8 mouse cellular contexts compared by ENCODE assay signal in the genomic region with DNA sequence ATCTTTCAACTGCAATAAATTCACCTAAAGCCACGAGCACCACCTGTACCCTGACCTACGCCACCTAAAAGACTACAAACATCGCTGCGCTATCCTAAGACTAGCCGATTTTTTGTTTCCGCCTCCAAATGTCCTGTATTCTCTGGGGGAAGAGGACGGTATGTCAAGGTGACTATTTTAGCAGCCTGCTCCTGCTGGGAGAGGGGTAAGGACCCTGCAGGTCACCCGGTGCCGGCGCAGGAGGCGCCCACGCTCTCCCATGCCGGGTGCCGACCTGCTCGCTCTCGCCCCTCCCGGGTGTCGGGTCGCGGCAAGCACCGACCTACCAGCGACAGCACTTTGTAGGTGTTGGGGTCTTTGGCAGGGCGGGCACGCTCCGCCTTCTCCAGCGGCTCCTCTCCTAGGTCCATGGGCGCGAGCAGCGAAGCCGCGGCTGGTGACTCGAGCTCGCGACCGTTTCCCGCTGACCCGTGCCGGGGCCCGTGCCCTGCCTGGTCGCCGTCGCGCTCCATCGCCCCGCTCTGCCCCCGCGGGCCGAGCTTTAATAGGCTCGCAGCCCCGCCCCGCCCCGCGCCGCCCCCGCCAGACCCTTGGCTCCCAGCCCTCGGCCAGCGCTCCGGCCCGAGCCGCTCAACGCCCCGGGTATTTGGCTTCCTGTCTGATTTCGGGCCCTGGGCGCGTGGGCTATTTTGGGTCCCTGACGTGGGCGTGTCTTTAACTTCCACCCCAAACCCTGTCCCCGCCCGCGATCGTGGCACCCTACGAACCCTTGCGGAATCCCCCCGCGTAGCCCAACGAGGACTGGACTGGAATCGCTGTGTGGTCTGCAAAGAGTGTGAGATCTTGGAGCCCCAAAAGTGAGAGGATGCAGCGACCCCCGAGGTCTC. TPM values are rescaled to one million over a fixed set of nuclear protein-coding genes. Genes with fewer than 3 reads are reported as not detected.
A peak's percentile ranks its signal among the peaks of the same experiment; 100 is the strongest.
DNase-seq lines count a peak whose midpoint lies in the region; ATAC-seq and TF ChIP-seq lines count a peak whose summit lies in the region.

A gene (minus strand): TSS at position 680 of the 887 bp plus-strand sequence.

- H3K9me3 ChIP-seq in intestine, embryonic 14.5 days (ENCODE audit: control insufficient read depth, low read length) = no peaks in the 10 kb centered on the region
- no peaks in the 10 kb centered on the region for H3K9me3 ChIP-seq in midbrain, embryonic 15.5 days

- peak within 1 kb of the TSS; percentile 87 for H3K4me2 ChIP-seq in intestine, embryonic 14.5 days (ENCODE audit: low read length)
- H3K4me2 ChIP-seq in midbrain, embryonic 15.5 days = peak within 1 kb of the TSS; percentile 88

- no peak for TF ChIP-seq CTCF in cortical plate, adult 2 months (IDR thresholded peaks at IDR 0.05; ENCODE audit: extremely low read depth, insufficient read depth, low read length)

- peak; percentile 84 for ATAC-seq in intestine, embryonic 14.5 days (replicated peaks; ENCODE audit: low FRiP score, low TSS enrichment, low read depth)
- ATAC-seq in midbrain, embryonic 15.5 days (replicated peaks) = peak; percentile 87

- peaks cover 6% of the 10 kb centered on the region; the same call in 1 of the 2 replicates for H3K27me3 ChIP-seq in intestine, embryonic 14.5 days (replicated peaks; ENCODE audit: control insufficient read depth, insufficient read depth, low read length)
- H3K27me3 ChIP-seq in midbrain, embryonic 15.5 days (replicated peaks) = peaks cover 4% of the 10 kb centered on the region; the same call in 1 of the 2 replicates

- H3K4me3 ChIP-seq in cortical plate, adult 2 months (ENCODE audit: insufficient read depth, low read length) = peak within 1 kb of the TSS; percentile 56
- H3K4me3 ChIP-seq in intestine, embryonic 14.5 days (ENCODE audit: low read depth, low read length) = peak within 1 kb of the TSS; percentile 59
- H3K4me3 ChIP-seq in midbrain, embryonic 15.5 days = peak within 1 kb of the TSS; percentile 53

- H3K4me1 ChIP-seq in cortical plate, adult 2 months (ENCODE audit: control insufficient read depth, insufficient read depth, low read length) = no peaks in the 10 kb centered on the region; the same call in 1 of the 2 replicates
- H3K4me1 ChIP-seq in intestine, embryonic 14.5 days (replicated peaks; ENCODE audit: control insufficient read depth, insufficient read depth, low read length) = peaks cover 8% of the 10 kb centered on the region; the same call in 1 of the 2 replicates
- H3K4me1 ChIP-seq in midbrain, embryonic 15.5 days = peaks cover 7% of the 10 kb centered on the region

- H3K36me3 ChIP-seq in intestine, embryonic 14.5 days (ENCODE audit: control insufficient read depth, insufficient read depth, low read length) = no peaks in the 10 kb centered on the region
- no peaks in the 10 kb centered on the region for H3K36me3 ChIP-seq in midbrain, embryonic 15.5 days (replicated peaks)

- peak within 1 kb of the TSS; percentile 59 for H3K9ac ChIP-seq in intestine, embryonic 14.5 days (ENCODE audit: low read length)
- H3K9ac ChIP-seq in midbrain, embryonic 15.5 days = peak within 1 kb of the TSS; percentile 54

- WGBS in intestine, embryonic 14.5 days = under 1% methylated on average over 79 of the region's 79 CpGs
- 1% methylated on average over 74 of the region's 79 CpGs for WGBS in midbrain, embryonic 15.5 days

- DNase-seq in adrenal gland, adult (ENCODE audit: inconsistent age in 2 of 2, low spot score in 1 of 2) = peak; percentile 42 to 82
- DNase-seq in gonadal fat pad, adult 2 months (ENCODE audit: low read depth) = no peak
- DNase-seq in intestine, embryonic 14.5 days (ENCODE audit: low spot score) = peak; percentile 76
- DNase-seq in liver = peak; percentile 58
- peak; percentile 62 to 67 for DNase-seq in spleen, adult 18-20 months
- DNase-seq in c-Kit-positive CD71-positive TER-119-positive erythroid progenitor cells, embryonic 14.5 days (ENCODE audit: low spot score) = no peak

- no peak for TF ChIP-seq POLR2A in cortical plate, adult 2 months (IDR thresholded peaks at IDR 0.05; ENCODE audit: extremely low read depth, insufficient read depth, low read length)

- no peak within 1 kb of the TSS for H3K27ac ChIP-seq in cortical plate, adult 2 months (ENCODE audit: insufficient read depth, low read length)
- H3K27ac ChIP-seq in intestine, embryonic 14.5 days (ENCODE audit: low read depth) = no peak within 1 kb of the TSS
- no peak within 1 kb of the TSS for H3K27ac ChIP-seq in midbrain, embryonic 15.5 days

RNA-seq across cellular contexts. Expression of the gene that starts here (rescaled TPM):
- 1.6 and 1.9 TPM in 2 replicates for polyA plus RNA-seq in cortical plate, adult 2 months (2012; rRNA removed)
- 59.9 and 106 TPM in 2 replicates for polyA plus RNA-seq in gonadal fat pad, adult 2 months (2012; rRNA removed)
- polyA plus RNA-seq in intestine, embryonic 14.5 days (2014; fragmentation: Nextera tagmentation; extraction: Ambion mirVana) = 9.6 and 10.5 TPM in 2 replicates
- 2.6 and 3.4 TPM in 2 replicates for polyA plus RNA-seq in midbrain, embryonic 15.5 days (2015; fragmentation: Nextera tagmentation; extraction: Ambion mirVana)

Comparison
In these comparisons a context has a peak if more than half of its experiments do, and no peak if none do; other contexts are left out.
1. DNase-seq: peak in adrenal gland, adult (2 of 2), intestine, embryonic 14.5 days (single experiment), liver (single experiment) and spleen, adult 18-20 months (2 of 2); none in gonadal fat pad, adult 2 months (single experiment) and c-Kit-positive CD71-positive TER-119-positive erythroid progenitor cells, embryonic 14.5 days (single experiment).
2. Peak in every context shown above with its lines, with median percentiles within 50 percentile points of each other: H3K4me3 ChIP-seq.